Comparison of ENCODE assay signal across 34 mouse cellular contexts in genomic region chr5:6911290-6911689, GRCm38 (mm10).
"Had no signal": no experiment of that assay in that cellular context is flagged by ENCODE, and none has a peak within 500 bp of the region (broad histone marks: within the 10 kb centered on the region; RNA-seq: fewer than 3 reads in every experiment).

No protein-coding gene starts in this region.

- H3K4me2 ChIP-seq: heart, embryonic 13.5 days; heart, embryonic 15.5 days; hindbrain, embryonic 12.5 days; hindbrain, embryonic 13.5 days; hindbrain, embryonic 14.5 days; hindbrain, embryonic 15.5 days; intestine, embryonic 15.5 days; kidney, embryonic 15.5 days had no signal

- H3K27me3 ChIP-seq: heart, embryonic 13.5 days; heart, embryonic 15.5 days; hindbrain, embryonic 12.5 days; hindbrain, embryonic 13.5 days; hindbrain, embryonic 15.5 days; intestine, embryonic 15.5 days; kidney, embryonic 15.5 days had no signal

- H3K9ac ChIP-seq: heart, embryonic 13.5 days; heart, embryonic 15.5 days; hindbrain, embryonic 12.5 days; hindbrain, embryonic 13.5 days; hindbrain, embryonic 14.5 days; hindbrain, embryonic 15.5 days; intestine, embryonic 15.5 days; kidney, embryonic 15.5 days had no signal

- ATAC-seq: hindbrain, embryonic 16.5 days; hindbrain, postnatal 0 days; inflammation-experienced regulatory T-cells, adult 6 months; intestine, embryonic 15.5 days; intestine, embryonic 16.5 days; intestine, postnatal 0 days had no signal

- H3K27ac ChIP-seq: heart, embryonic 10.5 days; heart, embryonic 13.5 days; heart, embryonic 15.5 days; hindbrain, embryonic 10.5 days; hindbrain, embryonic 12.5 days; hindbrain, embryonic 13.5 days; hindbrain, embryonic 14.5 days; hindbrain, embryonic 15.5 days; hindbrain, postnatal 0 days; intestine, embryonic 15.5 days; kidney, embryonic 15.5 days; kidney, postnatal 0 days; layer of hippocampus, adult 2 months; left cerebral cortex, adult 2 months had no signal

- H3K4me1 ChIP-seq: heart, embryonic 10.5 days; heart, embryonic 15.5 days; hindbrain, embryonic 10.5 days; hindbrain, embryonic 12.5 days; hindbrain, embryonic 13.5 days; hindbrain, embryonic 15.5 days; intestine, embryonic 15.5 days; kidney, embryonic 15.5 days had no signal

- DNase-seq: heart, postnatal 10 days; heart, postnatal 14 days; heart, postnatal 36 days; heart, postnatal 4 days; kidney, adult 11 months; kidney, adult 18-20 months; kidney, adult 2 months; kidney, adult 8-10 months; kidney, adult 9 months; kidney, postnatal 10 days; kidney, postnatal 14 days; kidney, postnatal 25 days; kidney, postnatal 36 days; kidney, postnatal 4 days; layer of hippocampus, adult 9-11 months; layer of hippocampus, postnatal 36 days had no signal

- H3K9me3 ChIP-seq: heart, embryonic 10.5 days; heart, embryonic 13.5 days; heart, embryonic 15.5 days; hindbrain, embryonic 10.5 days; hindbrain, embryonic 12.5 days; hindbrain, embryonic 13.5 days; hindbrain, embryonic 15.5 days; intestine, embryonic 15.5 days; kidney, embryonic 15.5 days had no signal

- H3K4me3 ChIP-seq: heart, embryonic 10.5 days; heart, embryonic 13.5 days; heart, embryonic 15.5 days; hindbrain, embryonic 10.5 days; hindbrain, embryonic 12.5 days; hindbrain, embryonic 13.5 days; hindbrain, embryonic 15.5 days; intestine, embryonic 15.5 days; kidney, embryonic 15.5 days; layer of hippocampus, adult 2 months; left cerebral cortex, adult 2 months had no signal

- H3K36me3 ChIP-seq: heart, embryonic 10.5 days; heart, embryonic 13.5 days; heart, embryonic 15.5 days; hindbrain, embryonic 10.5 days; hindbrain, embryonic 12.5 days; hindbrain, embryonic 13.5 days; hindbrain, embryonic 15.5 days; intestine, embryonic 15.5 days; kidney, embryonic 15.5 days had no signal
